Mouse (Mus musculus) E14TG2a.4 (cell line): Measurements from ENCODE around the gene Foxl1.

Source experiments
- CTCF ChIP-seq: conservative IDR thresholded peaks from 2 replicates; pipeline ENCODE4 v1.5.1; 2014; ENCODE audit warnings: low read length
- NANOG ChIP-seq: IDR thresholded peaks from 2 replicates; pipeline ENCODE4 v1.6.1; 2014; ENCODE audit warnings: borderline replicate concordance, low read length, mixed read lengths
- POU5F1 ChIP-seq: IDR thresholded peaks from 2 replicates; pipeline ENCODE4 v1.6.1; 2014; ENCODE audit warnings: low read length, borderline replicate concordance

- no peak for TF ChIP-seq CTCF
- no peak for TF ChIP-seq NANOG
- TF ChIP-seq POU5F1 = no peak
These were observed 42.7 kb upstream of the Foxl1 start for GRCm38 (mm10) chr8:121085011-121085410.
